Comparison of ENCODE assay signal across 8 mouse cellular contexts in the genomic region with DNA sequence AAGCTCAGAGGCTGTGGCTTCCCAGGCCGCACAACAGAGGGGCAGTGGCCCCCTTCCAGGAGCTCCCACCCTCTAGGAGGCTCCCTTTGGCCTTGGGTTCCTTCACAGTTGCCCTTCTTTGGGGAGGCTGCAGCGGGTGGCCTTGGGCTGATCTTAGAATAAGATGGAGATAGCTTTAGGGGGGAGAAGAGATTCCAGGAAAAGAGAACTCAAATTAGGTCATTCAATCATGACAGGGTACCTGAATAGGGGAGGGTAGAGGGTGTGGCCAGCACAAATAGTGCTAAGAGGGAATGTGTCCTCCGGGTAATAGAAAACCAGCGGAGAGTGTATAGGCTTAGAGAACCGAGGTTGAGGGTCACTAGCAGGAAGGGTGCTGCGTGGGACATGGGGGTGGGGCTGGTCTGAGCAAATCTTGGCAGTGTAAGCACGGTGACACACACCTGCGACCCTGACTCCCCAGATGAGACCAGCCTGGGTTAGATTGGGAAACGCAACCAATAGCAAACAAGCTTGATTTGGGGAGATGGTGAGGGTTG. TPM values are rescaled to one million over a fixed set of nuclear protein-coding genes. Genes with fewer than 3 reads are reported as not detected.
DNase-seq lines count a peak whose midpoint lies in the region; ATAC-seq and TF ChIP-seq lines count a peak whose summit lies in the region.

No protein-coding gene starts in this region.

- no peaks in the 10 kb centered on the region for H3K36me3 ChIP-seq in erythroblast, embryonic 14.5 days (ENCODE audit: control insufficient read depth)
- H3K36me3 ChIP-seq in ES-E14 (ENCODE audit: control insufficient read depth, insufficient read depth, low read length, poor library complexity, severe bottlenecking) = no peaks in the 10 kb centered on the region
- H3K36me3 ChIP-seq in heart, embryonic 14.5 days (ENCODE audit: control insufficient read depth, insufficient read depth, low read length) = peaks cover 2% of the 10 kb centered on the region
- H3K36me3 ChIP-seq in liver, embryonic 13.5 days = no peaks in the 10 kb centered on the region

- H3K27me3 ChIP-seq in erythroblast, embryonic 14.5 days (ENCODE audit: control insufficient read depth) = peaks cover 63% of the 10 kb centered on the region
- H3K27me3 ChIP-seq in heart, embryonic 14.5 days (ENCODE audit: control insufficient read depth, insufficient read depth, low read length) = no peaks in the 10 kb centered on the region
- peaks cover 58% of the 10 kb centered on the region for H3K27me3 ChIP-seq in liver, embryonic 13.5 days

- no peaks in the 10 kb centered on the region for H3K9me3 ChIP-seq in erythroblast, embryonic 14.5 days (ENCODE audit: control insufficient read depth, low read length)
- H3K9me3 ChIP-seq in ES-E14 (ENCODE audit: control insufficient read depth, insufficient read depth, low read depth, low read length) = no peaks in the 10 kb centered on the region
- H3K9me3 ChIP-seq in heart, embryonic 14.5 days (ENCODE audit: control insufficient read depth, low read length) = no peaks in the 10 kb centered on the region
- no peaks in the 10 kb centered on the region for H3K9me3 ChIP-seq in liver, embryonic 13.5 days (replicated peaks)

- DNase-seq in ES-E14 (ENCODE audit: low read depth, low spot score) (no peak), adipocyte (ENCODE audit: low spot score) (no peak)
- DNase-seq in liver, embryonic 13.5 days = no peak
- no peak for DNase-seq in gastrocnemius, postnatal 10 days
- no peak for DNase-seq in urinary bladder, adult 2 months (ENCODE audit: low spot score)

- WGBS in heart, embryonic 14.5 days = 17% methylated on average over 9 of the region's 9 CpGs
- 12% methylated on average over 9 of the region's 9 CpGs for WGBS in liver, embryonic 13.5 days (ENCODE audit: insufficient replicate concordance)

- H3K4me3 ChIP-seq in erythroblast, embryonic 14.5 days (replicated peaks) = peak overlapping the region; percentile 76
- peak overlapping the region; percentile 55 to 80; a peak in 3 of 4 replicates for H3K4me3 ChIP-seq in ES-E14 (ENCODE audit: insufficient read depth in 1 of 2, low read depth in 1 of 2, low read length in 2 of 2, poor library complexity in 1 of 2, severe bottlenecking in 1 of 2)
- H3K4me3 ChIP-seq in heart, embryonic 14.5 days (ENCODE audit: control insufficient read depth in 1 of 2, insufficient read depth in 1 of 2, low read depth in 1 of 2, low read length in 2 of 2) = peak overlapping the region; percentile 27 to 28
- peak overlapping the region; percentile 66 for H3K4me3 ChIP-seq in liver, embryonic 13.5 days (replicated peaks)

- H3K4me2 ChIP-seq in heart, embryonic 14.5 days (ENCODE audit: low read length) = peak overlapping the region; percentile 75
- peak overlapping the region; percentile 78 for H3K4me2 ChIP-seq in liver, embryonic 13.5 days

- in situ Hi-C loops in ES-E14 (cut with MboI; ENCODE audit: low sequenced_read_pairs in 2 of 2, unreplicated experiment in 2 of 2) = no loop called here

- peaks cover 85% of the 10 kb centered on the region for H3K4me1 ChIP-seq in erythroblast, embryonic 14.5 days (ENCODE audit: control insufficient read depth)
- H3K4me1 ChIP-seq in ES-E14 (ENCODE audit: control insufficient read depth in 2 of 2, insufficient read depth in 2 of 2, low read length in 2 of 2, poor library complexity in 1 of 2) = peaks cover 2 to 28% of the 10 kb centered on the region in 2 experiments; a peak in 2 of 4 replicates
- H3K4me1 ChIP-seq in heart, embryonic 14.5 days (ENCODE audit: control insufficient read depth in 2 of 2, insufficient read depth in 2 of 2, low read length in 2 of 2) = peaks cover 40 to 45% of the 10 kb centered on the region in 2 experiments
- H3K4me1 ChIP-seq in liver, embryonic 13.5 days (replicated peaks) = peaks cover 81% of the 10 kb centered on the region

- H3K9ac ChIP-seq in ES-E14 (ENCODE audit: insufficient read depth, low read depth, low read length, poor library complexity, severe bottlenecking) = no peak overlapping the region
- peak overlapping the region; percentile 60 for H3K9ac ChIP-seq in heart, embryonic 14.5 days (ENCODE audit: low read length)
- H3K9ac ChIP-seq in liver, embryonic 13.5 days = peak overlapping the region; percentile 59

- H3K27ac ChIP-seq in ES-E14 (ENCODE audit: insufficient read depth, low read depth, low read length, poor library complexity, severe bottlenecking) = no peak overlapping the region
- H3K27ac ChIP-seq in heart, embryonic 14.5 days (replicated peaks in 1 of 2; ENCODE audit: control insufficient read depth in 1 of 2, insufficient read depth in 1 of 2, low read depth in 2 of 2, low read length in 2 of 2) = peak overlapping the region; percentile 20 to 46; a peak in 2 of 4 replicates
- peak overlapping the region; percentile 71 for H3K27ac ChIP-seq in liver, embryonic 13.5 days

- no peak for ATAC-seq in erythroblast, adult 5-6 weeks (replicated peaks; ENCODE audit: low FRiP score, poor library complexity, severe bottlenecking)
- no peak for ATAC-seq in heart, embryonic 14.5 days (ENCODE audit: insufficient number of reproducible peaks, insufficient read depth, low FRiP score, low read depth)
- ATAC-seq in liver, embryonic 13.5 days (ENCODE audit: low read depth) = peak; percentile 0; the same call in 1 of the 2 replicates

TF ChIP-seq in ES-E14, 5 proteins besides CTCF, POLR2A, EP300 and RAD21:
- no peak for TF ChIP-seq HCFC1 (IDR thresholded peaks at IDR 0.05; ENCODE audit: borderline replicate concordance, insufficient read depth, low read length)
- TF ChIP-seq ZNF384 (IDR thresholded peaks at IDR 0.05; ENCODE audit: low read depth, low read length) = no peak
- TF ChIP-seq MAFK (IDR thresholded peaks at IDR 0.05; ENCODE audit: insufficient read depth, low read depth, low read length) = no peak
- no peak for TF ChIP-seq CHD2 (IDR thresholded peaks at IDR 0.05; ENCODE audit: low read depth, low read length)
- TF ChIP-seq ZC3H11A (IDR thresholded peaks at IDR 0.05; ENCODE audit: borderline replicate concordance, low read depth, low read length) = no peak
TF ChIP-seq in ES-E14: peak in this region for 0.

RNA-seq across cellular contexts. Expression of a gene that starts 2.2 kb away (rescaled TPM):
- polyA plus RNA-seq in erythroblast, embryonic 14.5 days (2012) = 0.09 and 0.10 TPM in 2 replicates
- total RNA-seq in erythroblast, adult 5-6 weeks (2015; ENCODE audit: low replicate concordance) = not detected in 2 replicates
- total RNA-seq in erythroblast, adult 5-6 weeks (2017; ENCODE audit: low replicate concordance) = not detected in 2 replicates
- 2.4 and 2.6 TPM in 2 replicates for total RNA-seq in ES-E14 (2012; rRNA removed)
- polyA plus RNA-seq in heart, embryonic 14.5 days (2014; fragmentation: Nextera tagmentation; extraction: Ambion mirVana) = 21.6 and 21.8 TPM in 2 replicates
- 2.3 and 2.7 TPM in 2 replicates for polyA plus RNA-seq in liver, embryonic 13.5 days (2015; fragmentation: Nextera tagmentation; extraction: Ambion mirVana)
- 1 to 10 TPM; 4.4 to 9.4 TPM for total RNA-seq in gastrocnemius, postnatal 10 days (2021)
- polyA plus RNA-seq in urinary bladder, adult 2 months (2012; rRNA removed) = 67.4 and 93.4 TPM in 2 replicates

RNA-seq across cellular contexts. Expression of a gene that starts 12.9 kb away (rescaled TPM):
- 152 and 158 TPM in 2 replicates for polyA plus RNA-seq in erythroblast, embryonic 14.5 days (2012)
- total RNA-seq in erythroblast, adult 5-6 weeks (2015; ENCODE audit: low replicate concordance) = 68.5 and 77.8 TPM in 2 replicates
- 31.4 and 81.9 TPM in 2 replicates for total RNA-seq in erythroblast, adult 5-6 weeks (2017; ENCODE audit: low replicate concordance)
- 102 and 145 TPM in 2 replicates for total RNA-seq in ES-E14 (2012; rRNA removed)
- 367 and 598 TPM in 2 replicates for polyA plus RNA-seq in heart, embryonic 14.5 days (2014; fragmentation: Nextera tagmentation; extraction: Ambion mirVana)
- 201 and 215 TPM in 2 replicates for polyA plus RNA-seq in liver, embryonic 13.5 days (2015; fragmentation: Nextera tagmentation; extraction: Ambion mirVana)
- total RNA-seq in gastrocnemius, postnatal 10 days (2021) = 100 to 1,000 TPM; 614 to 667 TPM
- polyA plus RNA-seq in urinary bladder, adult 2 months (2012; rRNA removed) = 385 and 562 TPM in 2 replicates

RNA-seq across cellular contexts. Expression of a gene that starts 27.2 kb away (rescaled TPM):
- polyA plus RNA-seq in erythroblast, embryonic 14.5 days (2012) = 1.2 and 1.5 TPM in 2 replicates
- 1.9 and 2.1 TPM in 2 replicates for total RNA-seq in erythroblast, adult 5-6 weeks (2015; ENCODE audit: low replicate concordance)
- total RNA-seq in erythroblast, adult 5-6 weeks (2017; ENCODE audit: low replicate concordance) = 5.9 and 10.9 TPM in 2 replicates
- total RNA-seq in ES-E14 (2012; rRNA removed) = 52.1 and 53.4 TPM in 2 replicates
- 54.9 and 57.4 TPM in 2 replicates for polyA plus RNA-seq in heart, embryonic 14.5 days (2014; fragmentation: Nextera tagmentation; extraction: Ambion mirVana)
- 20.0 and 21.4 TPM in 2 replicates for polyA plus RNA-seq in liver, embryonic 13.5 days (2015; fragmentation: Nextera tagmentation; extraction: Ambion mirVana)
- total RNA-seq in gastrocnemius, postnatal 10 days (2021) = 10 to 100 TPM; 40.6 to 44.8 TPM
- 84.0 and 88.5 TPM in 2 replicates for polyA plus RNA-seq in urinary bladder, adult 2 months (2012; rRNA removed)

RNA-seq across cellular contexts. Expression of a gene that starts 28.7 kb away (rescaled TPM):
- 0.27 and 0.28 TPM in 2 replicates for polyA plus RNA-seq in erythroblast, embryonic 14.5 days (2012)
- 1.7 and 2.7 TPM in 2 replicates for total RNA-seq in erythroblast, adult 5-6 weeks (2015; ENCODE audit: low replicate concordance)
- not detected in 2 replicates for total RNA-seq in erythroblast, adult 5-6 weeks (2017; ENCODE audit: low replicate concordance)
- 17.7 and 22.0 TPM in 2 replicates for total RNA-seq in ES-E14 (2012; rRNA removed)
- 30.7 and 35.3 TPM in 2 replicates for polyA plus RNA-seq in heart, embryonic 14.5 days (2014; fragmentation: Nextera tagmentation; extraction: Ambion mirVana)
- 7.3 and 7.6 TPM in 2 replicates for polyA plus RNA-seq in liver, embryonic 13.5 days (2015; fragmentation: Nextera tagmentation; extraction: Ambion mirVana)
- total RNA-seq in gastrocnemius, postnatal 10 days (2021) = 1 to 10 TPM; 2.2 to 3.1 TPM
- polyA plus RNA-seq in urinary bladder, adult 2 months (2012; rRNA removed) = 38.1 and 47.5 TPM in 2 replicates

RNA-seq across cellular contexts. Expression of a gene that starts 33.9 kb away (rescaled TPM):
- 0.05 and 0.07 TPM in 2 replicates for polyA plus RNA-seq in erythroblast, embryonic 14.5 days (2012)
- 2.9 and 6.0 TPM in 2 replicates for total RNA-seq in erythroblast, adult 5-6 weeks (2015; ENCODE audit: low replicate concordance)
- 2.0 and 8.8 TPM in 2 replicates for total RNA-seq in erythroblast, adult 5-6 weeks (2017; ENCODE audit: low replicate concordance)
- 2.3 and 2.5 TPM in 2 replicates for total RNA-seq in ES-E14 (2012; rRNA removed)
- 0.35 and 0.84 TPM in 2 replicates for polyA plus RNA-seq in heart, embryonic 14.5 days (2014; fragmentation: Nextera tagmentation; extraction: Ambion mirVana)
- polyA plus RNA-seq in liver, embryonic 13.5 days (2015; fragmentation: Nextera tagmentation; extraction: Ambion mirVana) = 0.50 and 0.56 TPM in 2 replicates
- 1 to 10 TPM; 1.6 to 1.8 TPM for total RNA-seq in gastrocnemius, postnatal 10 days (2021)
- 2.2 and 2.3 TPM in 2 replicates for polyA plus RNA-seq in urinary bladder, adult 2 months (2012; rRNA removed)
